Mouse (Mus musculus) olfactory bulb, adult 2 months (tissue): ENCODE data around the gene Camk1g.

Experiments
- CTCF ChIP-seq: fragments of 200-500 bp; IDR thresholded peaks from 2 replicates; pipeline ENCODE4 v1.5.1; 2012; ENCODE audit warnings: low read depth, mild to moderate bottlenecking, low read length, moderate library complexity; ENCODE audit not compliant: insufficient read depth
- POLR2A ChIP-seq: fragments of 200-500 bp; IDR thresholded peaks from 2 replicates; pipeline ENCODE4 v1.6.1; 2012; ENCODE audit warnings: mild to moderate bottlenecking, low read depth, low read length, moderate library complexity; ENCODE audit not compliant: insufficient read depth

- TF ChIP-seq CTCF: no peak
- no peak for TF ChIP-seq POLR2A
Observed at GRCm38 (mm10) chr1:193316358-193316750, 53.7 kb downstream of the Camk1g start.
